Mouse (Mus musculus): ENCODE measurements around the gene Sytl3.
"Not testable (repeated sequence)": the region's sequence is repeated elsewhere in the genome, so short reads cannot be mapped to it uniquely, and the experiment has no call there.

The Sytl3 gene

GRCm38 (mm10) chr17:6658801-6659200, at the start of gene Sytl3:
Gene Sytl3 (plus strand): TSS chr17:6659093.
- DNase-seq = not testable (repeated sequence)

- DNase-seq = not testable (repeated sequence)
These were observed 45.4 kb upstream of the Sytl3 start for GRCm38 (mm10) chr17:6613524-6613923.

GRCm38 (mm10) chr17:6614316-6614715, 44.6 kb upstream of the Sytl3 start:
- not testable (repeated sequence) for DNase-seq

- DNase-seq = not testable (repeated sequence)
These were observed 42.2 kb upstream of the Sytl3 start for GRCm38 (mm10) chr17:6616731-6617130.

GRCm38 (mm10) chr17:6617689-6618400, 41.0 kb upstream of the Sytl3 start:
- not testable (repeated sequence) for DNase-seq

GRCm38 (mm10) chr17:6619271-6619670, 39.6 kb upstream of the Sytl3 start:
- DNase-seq = not testable (repeated sequence)

GRCm38 (mm10) chr17:6620035-6620434, 38.9 kb upstream of the Sytl3 start:
- not testable (repeated sequence) for DNase-seq

- peak; percentile 81 for DNase-seq
These were observed 38.0 kb upstream of the Sytl3 start for GRCm38 (mm10) chr17:6620730-6621451.

- not testable (repeated sequence) for DNase-seq
These were observed 36.9 kb upstream of the Sytl3 start for GRCm38 (mm10) chr17:6621976-6622375.

- DNase-seq = not testable (repeated sequence)
These were observed 33.9 kb upstream of the Sytl3 start for GRCm38 (mm10) chr17:6624926-6625558.

GRCm38 (mm10) chr17:6630398-6630797, 28.5 kb upstream of the Sytl3 start:
- DNase-seq = not testable (repeated sequence)

GRCm38 (mm10) chr17:6632850-6633249, 26.0 kb upstream of the Sytl3 start:
- not testable (repeated sequence) for DNase-seq

GRCm38 (mm10) chr17:6635781-6636180, 23.1 kb upstream of the Sytl3 start:
- DNase-seq = not testable (repeated sequence)

GRCm38 (mm10) chr17:6636861-6637260, 22.0 kb upstream of the Sytl3 start:
- no peak for DNase-seq

- DNase-seq = not testable (repeated sequence)
These were observed 21.5 kb upstream of the Sytl3 start for GRCm38 (mm10) chr17:6637434-6637833.

GRCm38 (mm10) chr17:6638444-6638843, 20.4 kb upstream of the Sytl3 start:
- DNase-seq = not testable (repeated sequence)

- DNase-seq = not testable (repeated sequence)
These were observed 19.4 kb upstream of the Sytl3 start for GRCm38 (mm10) chr17:6639486-6639885.

GRCm38 (mm10) chr17:6640044-6640637, 18.8 kb upstream of the Sytl3 start:
- not testable (repeated sequence) for DNase-seq

- DNase-seq = not testable (repeated sequence)
These were observed 18.0 kb upstream of the Sytl3 start for GRCm38 (mm10) chr17:6640771-6641429.

- DNase-seq = not testable (repeated sequence)
These were observed 14.7 kb upstream of the Sytl3 start for GRCm38 (mm10) chr17:6644210-6644609.

GRCm38 (mm10) chr17:6644673-6645072, 14.2 kb upstream of the Sytl3 start:
- not testable (repeated sequence) for DNase-seq

- not testable (repeated sequence) for DNase-seq
These were observed 13.2 kb upstream of the Sytl3 start for GRCm38 (mm10) chr17:6645668-6646067.

Data from cerebellum, adult 11-12 months (tissue).